8 mouse cellular contexts compared by ENCODE assay signal in the genomic region with DNA sequence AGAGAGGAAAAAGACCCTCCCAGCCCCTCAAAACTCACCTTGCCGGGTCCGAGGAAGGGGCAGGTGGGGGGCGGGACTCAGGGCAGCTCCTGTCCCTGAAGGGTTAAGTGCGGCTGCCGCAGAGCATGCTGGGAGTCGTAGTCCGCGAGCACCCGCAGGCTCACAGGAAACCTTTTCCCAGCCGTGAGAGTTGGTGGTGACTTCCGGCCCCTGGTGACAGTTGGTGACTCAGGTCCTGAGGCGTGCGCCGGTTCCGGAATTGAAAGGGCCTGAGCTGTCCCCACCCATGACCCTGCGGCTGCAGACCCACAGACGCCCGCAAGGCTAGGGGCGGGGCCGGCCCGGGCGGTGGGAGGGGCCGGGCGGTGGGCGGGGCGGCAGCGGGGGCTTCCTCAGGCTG. TPM values are rescaled to one million over a fixed set of nuclear protein-coding genes. Genes with fewer than 3 reads are reported as not detected.
DNase-seq lines count a peak whose midpoint lies in the region; ATAC-seq lines count a peak whose summit lies in the region.

TSS of gene Myl6b (minus strand) at position 96 of the 400 bp plus-strand sequence.

- 0% methylated on average over 27 of the region's 27 CpGs for WGBS in hindbrain, embryonic 13.5 days

- peak within 1 kb of the TSS; percentile 65 for H3K4me3 ChIP-seq in hindbrain, embryonic 13.5 days

- H3K27ac ChIP-seq in hindbrain, embryonic 13.5 days, result peak within 1 kb of the TSS; percentile 75

- peak within 1 kb of the TSS; percentile 63 for H3K4me2 ChIP-seq in hindbrain, embryonic 13.5 days

- no peaks in the 10 kb centered on the region for H3K9me3 ChIP-seq in hindbrain, embryonic 13.5 days

- H3K9ac ChIP-seq in hindbrain, embryonic 13.5 days, result peak within 1 kb of the TSS; percentile 66

- H3K36me3 ChIP-seq in hindbrain, embryonic 13.5 days, result no peaks in the 10 kb centered on the region

- peak; percentile 70 for ATAC-seq in hindbrain, embryonic 13.5 days (ENCODE audit: low FRiP score)

- no peaks in the 10 kb centered on the region for H3K27me3 ChIP-seq in hindbrain, embryonic 13.5 days

- peak; percentile 92 for DNase-seq in NIH3T3 (ENCODE audit: low read depth)
- DNase-seq in cerebellum, postnatal 10 days, result peak; percentile 96 to 98
- DNase-seq in frontal cortex, postnatal 10 days (ENCODE audit: low spot score in 2 of 2), result peak; percentile 92 to 94
- DNase-seq in layer of hippocampus, postnatal 25 days (ENCODE audit: extremely low spot score in 1 of 2, low spot score in 1 of 2), result peak; percentile 88
- peak; percentile 99 for DNase-seq in lung, postnatal 25 days (ENCODE audit: low spot score)
- DNase-seq in retina, embryonic 14.5 days (ENCODE audit: low spot score), result peak; percentile 97
- DNase-seq in thymus, postnatal 4 days, result peak; percentile 97

- H3K4me1 ChIP-seq in hindbrain, embryonic 13.5 days (replicated peaks), result peaks cover 40% of the 10 kb centered on the region

RNA-seq across cellular contexts. Expression of gene Myl6b, which starts in this region (rescaled TPM):
- polyA plus RNA-seq in hindbrain, embryonic 13.5 days (2015; fragmentation: Nextera tagmentation; extraction: Ambion mirVana), result 4.1 and 4.2 TPM in 2 replicates
- total RNA-seq in layer of hippocampus, postnatal 25 days (2021), result 10 to 100 TPM; 17.4 to 18.9 TPM

Comparison
In these comparisons a context has a peak if more than half of its experiments do, and no peak if none do; other contexts are left out.
1. Peak in every context shown above with its lines: DNase-seq, ATAC-seq, H3K4me3 ChIP-seq and H3K27ac ChIP-seq.